Mouse (Mus musculus) MEL (cell line): Measurements from ENCODE around the gene Mrnip. TPM values are rescaled to one million over a fixed set of nuclear protein-coding genes. Genes with fewer than 3 reads are reported as not detected.
A peak's percentile ranks its signal among the peaks of the same experiment; 100 is the strongest.

Experiments
- DNase-seq: peaks from one replicate; pipeline ENCODE4 v3.0.0; 2011; ENCODE audit warnings: low read depth, low spot score
- H3K27ac ChIP-seq: 2 replicates; pipeline ENCODE4 v1.5.1; 2012; ENCODE audit warnings: low read depth, mild to moderate bottlenecking, control low read depth, low read length, moderate library complexity; ENCODE audit not compliant: control insufficient read depth
- H3K27me3 ChIP-seq, 2 experiments: fragments of 150-350 bp in 1 of 2; sonication (generic) in 1 of 2; 2 replicates each; pipeline ENCODE4 v1.6.1; 2012; ENCODE audit warnings: low read length in 2 of 2, mild to moderate bottlenecking in 2 of 2, improper control_type of control experiment in 1 of 2, moderate library complexity in 1 of 2; ENCODE audit not compliant: insufficient read depth in 2 of 2, control insufficient read depth in 1 of 2
- H3K36me3 ChIP-seq, 2 experiments: 2 replicates each; pipeline ENCODE4 v1.6.1; 2012 to 2014; ENCODE audit warnings: low read length in 2 of 2, improper control_type of control experiment in 1 of 2, inconsistent platforms in 1 of 2, mild to moderate bottlenecking in 1 of 2; ENCODE audit not compliant: insufficient read depth in 2 of 2, control insufficient read depth in 1 of 2
- H3K4me1 ChIP-seq, 2 experiments: fragments of 150-350 bp in 1 of 2; sonication (generic) in 1 of 2; 2 replicates each; pipeline ENCODE4 v1.6.1; 2012; ENCODE audit warnings: low read length in 2 of 2, improper control_type of control experiment in 1 of 2, mild to moderate bottlenecking in 1 of 2; ENCODE audit not compliant: insufficient read depth in 2 of 2, control insufficient read depth in 1 of 2
- H3K4me3 ChIP-seq, 2 experiments: fragments of 150-350 bp in 1 of 2; sonication (generic) in 1 of 2; 2 replicates each; pipeline ENCODE4 v1.5.1; 2012; ENCODE audit warnings: low read depth in 2 of 2, low read length in 2 of 2, mild to moderate bottlenecking in 2 of 2, moderate library complexity in 2 of 2, control low read depth in 1 of 2, improper control_type of control experiment in 1 of 2; ENCODE audit not compliant: control insufficient read depth in 1 of 2, insufficient read depth in 1 of 2
- H3K79me2 ChIP-seq: 2 replicates; pipeline ENCODE4 v1.6.1; 2012; ENCODE audit warnings: mild to moderate bottlenecking, low read length, moderate library complexity; ENCODE audit not compliant: control insufficient read depth, poor library complexity, insufficient read depth
- H3K9ac ChIP-seq: 2 replicates; pipeline ENCODE4 v1.6.1; 2012; ENCODE audit warnings: low read depth, mild to moderate bottlenecking, control low read depth, low read length, moderate library complexity; ENCODE audit not compliant: control insufficient read depth, poor library complexity, severe bottlenecking
- H3K9me3 ChIP-seq: fragments of 150-350 bp; sonication (generic); replicated peaks from 2 replicates; pipeline ENCODE4 v1.6.1; 2012; ENCODE audit warnings: mild to moderate bottlenecking, low read length, improper control_type of control experiment, moderate library complexity; ENCODE audit not compliant: insufficient read depth
- BHLHE40 ChIP-seq: IDR thresholded peaks from 2 replicates; pipeline ENCODE4 v1.6.1; 2012; ENCODE audit warnings: low read depth, mild to moderate bottlenecking, inconsistent platforms, low read length, improper control_type of control experiment, borderline replicate concordance
- CHD2 ChIP-seq: IDR thresholded peaks from 2 replicates; pipeline ENCODE4 v1.6.1; 2011; ENCODE audit warnings: low read length, improper control_type of control experiment
- ELF1 ChIP-seq: IDR thresholded peaks from 2 replicates; pipeline ENCODE4 v1.6.1; 2014; ENCODE audit warnings: low read depth, mild to moderate bottlenecking, inconsistent platforms, low read length, improper control_type of control experiment, moderate library complexity
- EP300 ChIP-seq, 2 experiments: IDR thresholded peaks; 2 replicates each; pipeline ENCODE4 v1.6.1; 2011; ENCODE audit warnings: improper control_type of control experiment in 2 of 2, low read length in 2 of 2, low read depth in 1 of 2, mild to moderate bottlenecking in 1 of 2
- ETS1 ChIP-seq: IDR thresholded peaks from 2 replicates; pipeline ENCODE4 v1.6.1; 2012; ENCODE audit warnings: low read depth, mild to moderate bottlenecking, inconsistent platforms, low read length, improper control_type of control experiment, moderate library complexity
- GABPA ChIP-seq: IDR thresholded peaks from 2 replicates; pipeline ENCODE4 v1.6.1; 2012; ENCODE audit warnings: low read depth, mild to moderate bottlenecking, inconsistent platforms, low read length, improper control_type of control experiment, moderate library complexity
- GATA1 ChIP-seq: IDR thresholded peaks from 2 replicates; pipeline ENCODE4 v1.6.1; 2011; ENCODE audit warnings: low read depth, low read length, improper control_type of control experiment
- JUND ChIP-seq: IDR thresholded peaks from 2 replicates; pipeline ENCODE4 v1.6.1; 2011; ENCODE audit warnings: low read depth, mild to moderate bottlenecking, improper control_type of control experiment, low read length
- MXI1 ChIP-seq: IDR thresholded peaks from 2 replicates; pipeline ENCODE4 v1.6.1; 2011; ENCODE audit warnings: mild to moderate bottlenecking, low read depth, low read length, improper control_type of control experiment
- NELFE ChIP-seq: IDR thresholded peaks from 2 replicates; pipeline ENCODE4 v1.6.1; 2011; ENCODE audit warnings: low read depth, low read length, improper control_type of control experiment
- POLR2AphosphoS2 ChIP-seq: IDR thresholded peaks from 2 replicates; pipeline ENCODE4 v1.6.1; 2011; ENCODE audit warnings: low read length, improper control_type of control experiment
- POLR2AphosphoS5 ChIP-seq: IDR thresholded peaks from 2 replicates; pipeline ENCODE4 v1.6.1; 2012; ENCODE audit warnings: low read depth, borderline replicate concordance, mild to moderate bottlenecking, inconsistent platforms, low read length, moderate library complexity, mixed read lengths
- RAD21 ChIP-seq: IDR thresholded peaks from 2 replicates; pipeline ENCODE4 v1.6.1; 2011; ENCODE audit warnings: mild to moderate bottlenecking, low read depth, low read length, improper control_type of control experiment
- SIN3A ChIP-seq: IDR thresholded peaks from 2 replicates; pipeline ENCODE4 v1.6.1; 2012; ENCODE audit warnings: low read length, improper control_type of control experiment, inconsistent platforms
- SMC3 ChIP-seq: IDR thresholded peaks from 2 replicates; pipeline ENCODE4 v1.6.1; 2011; ENCODE audit warnings: low read depth, low read length, improper control_type of control experiment
- TAL1 ChIP-seq: IDR thresholded peaks from 2 replicates; pipeline ENCODE4 v1.6.1; 2012; ENCODE audit warnings: mild to moderate bottlenecking, inconsistent platforms, low read length, moderate library complexity, mixed read lengths
- TCF12 ChIP-seq: IDR thresholded peaks from 2 replicates; pipeline ENCODE4 v1.6.1; 2014; ENCODE audit warnings: low read depth, mild to moderate bottlenecking, inconsistent platforms, low read length, improper control_type of control experiment, moderate library complexity
- USF1 ChIP-seq: IDR thresholded peaks from 2 replicates; pipeline ENCODE4 v1.6.1; 2014; ENCODE audit warnings: low read depth, mild to moderate bottlenecking, inconsistent platforms, low read length, improper control_type of control experiment, moderate library complexity
- polyA plus RNA-seq, 2 experiments: library from polyadenylated mRNA; stranded (reverse) in 1 of 2; unstranded in 1 of 2; fragments of >175 nt in 1 of 2; fragments of >200 nt in 1 of 2; gene quantifications; 2 replicates each; pipeline versions ENCODE4 v1.2.1 to v1.2.4; 2012; ENCODE audit warnings: low replicate concordance in 2 of 2, low read depth in 1 of 2; ENCODE audit not compliant: insufficient read length in 2 of 2, insufficient read depth in 1 of 2, missing spikeins in 1 of 2
- total RNA-seq: library from RNA; depleted of rRNA; stranded (reverse); fragments of 300-350 nt; gene quantifications from 2 replicates; pipeline ENCODE4 v1.2.3, GENCODE M21; 2012

Mrnip gene
- total and polyA plus RNA-seq, 3 experiments, result 8.6 to 10.6 TPM; not detected in 1

DNA sequence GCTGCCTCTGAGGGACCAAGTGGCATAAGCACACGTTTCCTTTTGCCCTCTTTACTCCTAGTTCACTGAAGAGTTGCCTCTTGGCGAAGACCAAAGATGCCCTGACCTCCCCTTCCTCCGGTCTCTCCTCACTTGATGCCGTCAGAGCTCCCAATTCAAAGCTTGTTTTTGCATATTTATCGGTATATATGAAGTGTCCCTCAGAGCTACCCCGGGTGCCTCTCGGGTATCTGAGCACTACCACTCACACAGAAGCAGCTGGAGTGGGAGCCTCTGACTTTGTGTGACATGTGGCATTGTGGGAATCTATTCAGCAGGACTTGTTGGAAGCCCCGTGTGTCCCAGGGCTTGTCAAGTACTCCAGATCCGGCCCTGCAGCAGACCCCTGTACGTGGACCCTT is 42.4 kb upstream of the Mrnip start:
- TF ChIP-seq ELF1, result no peak
- no peak for TF ChIP-seq USF1
- no peak for TF ChIP-seq POLR2AphosphoS5
- TF ChIP-seq SIN3A, result no peak
- no peak for TF ChIP-seq GABPA
- TF ChIP-seq RAD21, result no peak
- no peak for TF ChIP-seq CHD2
- TF ChIP-seq NELFE, result no peak
- peaks cover 11 to 22% of the 10 kb centered on the region in 2 experiments for H3K4me1 ChIP-seq
- peak; percentile 64 for DNase-seq
- peak overlapping the region; percentile 86 for H3K9ac ChIP-seq
- H3K9me3 ChIP-seq, result no peaks in the 10 kb centered on the region
- H3K4me3 ChIP-seq, result peak overlapping the region; percentile 61 to 73
- peaks cover 0 to 19% of the 10 kb centered on the region in 2 experiments; a peak in 2 of 4 replicates for H3K36me3 ChIP-seq
- peaks cover 15% of the 10 kb centered on the region for H3K79me2 ChIP-seq
- H3K27ac ChIP-seq, result no peak overlapping the region; the same call in 1 of the 2 replicates
- no peaks in the 10 kb centered on the region for H3K27me3 ChIP-seq

DNA sequence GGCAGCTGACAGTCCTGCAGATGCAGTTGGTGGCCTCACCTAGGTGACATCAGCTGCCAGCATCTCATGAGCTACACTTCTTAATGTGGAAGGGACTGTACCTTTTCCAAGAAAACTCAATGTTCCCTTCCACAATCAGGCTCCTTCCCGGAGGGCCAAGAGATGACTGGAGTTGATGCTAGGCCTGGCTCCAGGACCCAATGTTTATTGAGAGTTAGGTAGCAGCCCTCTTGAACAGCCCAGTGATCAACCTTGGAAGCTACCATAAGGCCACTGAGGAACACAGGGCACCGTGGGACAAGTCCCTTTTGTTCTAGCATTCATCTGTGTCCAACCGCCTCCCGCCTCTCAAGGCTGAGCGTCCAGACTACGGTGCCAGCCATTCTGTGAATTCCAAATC is 42.0 kb upstream of the Mrnip start:
- Histone ChIP-seq H3K4me1 (peaks cover 11 to 22% of the 10 kb centered on the region in 2 experiments), H3K27me3 (no peaks in the 10 kb centered on the region), H3K27ac (no peak overlapping the region), H3K36me3 (peaks cover 0 to 19% of the 10 kb centered on the region in 2 experiments; a peak in 2 of 4 replicates), H3K79me2 (peaks cover 15% of the 10 kb centered on the region), H3K9me3 (no peaks in the 10 kb centered on the region), H3K9ac (peak overlapping the region; percentile 86), H3K4me3 (peak overlapping the region; percentile 61 to 73)
- no peak for TF ChIP-seq MXI1
- no peak for TF ChIP-seq TCF12
- TF ChIP-seq RAD21, result no peak
- no peak for DNase-seq

DNA sequence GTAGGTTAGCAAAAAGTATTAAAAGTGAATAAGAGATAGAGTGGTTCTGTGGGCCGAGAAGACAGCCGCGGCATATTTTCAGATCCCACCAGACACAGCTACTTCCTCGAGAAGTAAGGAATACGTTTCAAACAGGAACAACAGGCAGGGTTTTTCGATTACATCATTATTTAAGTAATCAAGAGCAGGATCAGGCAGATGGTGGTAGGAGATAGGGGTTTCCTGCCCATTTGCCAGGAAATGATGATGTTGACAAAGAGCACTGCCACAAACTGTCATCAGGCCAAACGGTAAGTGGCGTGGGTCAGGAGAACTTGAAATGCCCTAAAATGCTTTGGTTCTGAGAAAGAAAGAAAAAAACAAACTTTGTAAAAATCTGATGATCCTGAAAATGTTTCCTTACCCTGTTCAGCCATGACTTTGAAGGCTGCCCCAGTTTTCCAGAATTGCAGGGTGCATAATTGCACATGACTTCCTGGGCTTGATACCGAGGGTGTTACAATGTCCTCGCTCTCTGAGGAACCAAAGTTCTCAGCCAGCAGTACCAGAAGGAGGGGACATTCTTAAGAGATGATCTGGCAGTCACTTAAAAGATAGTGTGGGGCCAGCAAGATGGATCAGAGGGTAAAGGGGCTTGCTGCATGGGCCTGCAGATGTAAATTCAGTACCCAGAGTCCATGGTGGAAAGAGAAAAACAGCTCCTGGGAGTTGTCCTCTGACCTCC is 39.9 kb upstream of the Mrnip start:
- Histone ChIP-seq H3K27me3 (no peaks in the 10 kb centered on the region), H3K27ac (peak overlapping the region; percentile 0; the same call in 1 of the 2 replicates), H3K9me3 (no peaks in the 10 kb centered on the region), H3K4me1 (peaks cover 11 to 22% of the 10 kb centered on the region in 2 experiments), H3K4me3 (no peak overlapping the region), H3K36me3 (peaks cover 0 to 19% of the 10 kb centered on the region in 2 experiments; a peak in 2 of 4 replicates), H3K79me2 (peaks cover 15% of the 10 kb centered on the region), H3K9ac (no peak overlapping the region)
- DNase-seq, result peak; percentile 29
- peak; percentile 54 for TF ChIP-seq TCF12
- TF ChIP-seq GATA1, result peak; percentile 68
- TF ChIP-seq BHLHE40, result no peak
- 0 out of 2 replicates have a peak, but pooled peaks have one; percentile 38 for TF ChIP-seq POLR2AphosphoS2
- TF ChIP-seq TAL1, result no peak
- no peak for TF ChIP-seq POLR2AphosphoS5
- TF ChIP-seq JUND, result 0 out of 2 replicates have a peak, but pooled peaks have one; percentile 30
- peak; percentile 65 for TF ChIP-seq ETS1
- no peak for TF ChIP-seq SMC3
- TF ChIP-seq NELFE, result no peak
- TF ChIP-seq CHD2, result no peak
- TF ChIP-seq EP300 (IDR thresholded peaks at IDR 0.05; ENCODE audit: low read depth in 1 of 2, low read length in 2 of 2), result peak; percentile 40 to 60; a peak in 2 of 4 replicates
